Mouse (Mus musculus) hindbrain, embryonic 12.5 days (tissue): ENCODE measurements around the gene Fibp. TPM values are rescaled to one million over a fixed set of nuclear protein-coding genes. Genes with fewer than 3 reads are reported as not detected.

Source experiments
- ATAC-seq: fragments of 200-750 bp; cut with Nextera tagmentation; 2 replicates; pipeline ENCODE4 v1.8.0; 2017; ENCODE audit warnings: moderate TSS enrichment; ENCODE audit not compliant: low FRiP score
- H3K27ac ChIP-seq: fragments of 300-500 bp; sonication (generic); 2 replicates; pipeline ENCODE4 v1.5.1; 2016; ENCODE audit warnings: mild to moderate bottlenecking
- H3K27me3 ChIP-seq: fragments of 300-500 bp; sonication (generic); 2 replicates; pipeline ENCODE4 v1.6.1; 2016; ENCODE audit warnings: mild to moderate bottlenecking
- H3K36me3 ChIP-seq: fragments of 300-500 bp; sonication (generic); 2 replicates; pipeline ENCODE4 v1.6.1; 2016; ENCODE audit warnings: mild to moderate bottlenecking
- H3K4me1 ChIP-seq: fragments of 300-500 bp; sonication (generic); 2 replicates; pipeline ENCODE4 v1.6.1; 2016
- H3K4me2 ChIP-seq: fragments of 300-500 bp; sonication (generic); replicated peaks from 2 replicates; pipeline ENCODE4 v1.6.1; 2016; ENCODE audit warnings: mild to moderate bottlenecking
- H3K4me3 ChIP-seq: fragments of 300-500 bp; sonication (generic); 2 replicates; pipeline ENCODE4 v1.5.1; 2016; ENCODE audit warnings: mild to moderate bottlenecking
- H3K9ac ChIP-seq: fragments of 300-500 bp; sonication (generic); 2 replicates; pipeline ENCODE4 v1.6.1; 2016; ENCODE audit warnings: mild to moderate bottlenecking, moderate library complexity
- H3K9me3 ChIP-seq: fragments of 300-500 bp; sonication (generic); replicated peaks from 2 replicates; pipeline ENCODE4 v1.6.1; 2016; ENCODE audit warnings: mild to moderate bottlenecking
- WGBS: fragments of 180-500 bp; shearing (Covaris S2); methylation state at CpG from one replicate; pipeline ENCODE4 v1.1.7; 2016; 5-methylcytosine and 5-hydroxymethylcytosine counted together
- polyA plus RNA-seq: library from polyadenylated mRNA; unstranded; fragments of >200 nt; fragmentation: Nextera tagmentation; extraction: Ambion mirVana; gene quantifications from 2 replicates; pipeline ENCODE4 v1.2.1, GENCODE M21; 2016

The Fibp gene
- polyA plus RNA-seq, 1 experiment from 2014 or later, result 144 TPM

GRCm38 (mm10) chr19:5424092-5424781 is 36.2 kb upstream of the Fibp start:
- Histone ChIP-seq H3K4me2 (peak overlapping the region; percentile 88), H3K9ac (peak overlapping the region; percentile 86), H3K27ac (peak overlapping the region; percentile 94), H3K9me3 (no peaks in the 10 kb centered on the region), H3K4me3 (peak overlapping the region; percentile 77), H3K27me3 (no peaks in the 10 kb centered on the region), H3K4me1 (peaks cover 36% of the 10 kb centered on the region), H3K36me3 (peaks cover 46% of the 10 kb centered on the region)
- peak; percentile 62 for ATAC-seq
- WGBS, result 1% methylated on average over 34 of the region's 48 CpGs

DNA sequence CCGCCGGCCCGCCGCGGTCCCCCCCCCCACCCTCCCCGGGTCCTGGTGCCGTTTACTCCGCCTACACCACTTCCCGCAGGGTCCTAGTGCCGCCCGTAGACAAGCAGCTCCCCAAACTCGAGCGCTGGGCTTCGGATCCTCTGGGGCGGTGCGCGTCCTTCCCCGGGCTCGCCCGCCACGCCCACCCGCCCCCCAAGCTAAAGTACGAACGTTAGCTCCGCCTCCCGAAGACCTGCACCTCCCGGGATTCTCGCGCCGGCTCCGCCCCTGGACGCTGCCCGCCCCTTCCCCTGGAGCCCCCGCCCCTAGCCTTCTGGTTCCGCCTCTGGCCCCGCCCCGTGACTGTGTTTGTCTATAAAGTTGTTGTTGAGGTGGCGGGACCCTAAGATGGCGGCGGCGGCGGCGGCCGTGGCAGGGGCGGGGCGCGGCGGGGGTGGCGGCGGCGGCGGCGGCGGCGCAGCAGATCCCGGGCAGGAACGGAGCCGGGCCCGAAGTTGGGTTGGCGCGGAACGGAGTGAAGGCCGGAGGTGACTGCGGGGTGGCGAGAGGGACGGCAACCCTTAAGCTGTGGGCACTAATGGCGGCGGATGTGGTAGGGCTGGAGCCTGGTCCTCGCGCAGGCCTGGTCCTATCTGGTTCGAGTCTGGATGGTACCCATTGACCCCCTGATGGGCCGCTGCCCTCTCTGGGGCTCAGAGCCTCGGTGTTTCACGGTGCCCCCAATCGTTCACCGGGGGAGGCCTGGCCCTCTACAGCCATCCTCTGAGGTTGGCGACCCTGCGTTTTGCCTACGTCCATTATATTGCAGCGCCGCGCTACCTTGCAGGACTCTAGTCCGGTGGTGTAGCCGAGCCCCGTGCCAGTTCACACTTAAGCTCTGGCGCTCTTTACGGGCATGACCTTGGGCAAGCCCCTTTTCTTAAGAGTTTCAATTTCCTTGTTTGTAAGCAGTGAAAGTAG is 35.4 kb upstream of the Fibp start, which contains the start of the genes Drap1 and AI837181:
TSS of gene Drap1 (minus strand) at position 198 of the 960 bp plus-strand sequence.
TSS of gene AI837181 (plus strand) at position 363 of the 960 bp plus-strand sequence.
- Histone ChIP-seq H3K4me1 (peaks cover 36% of the 10 kb centered on the region), H3K27ac (peak within 1 kb of the TSS; percentile 94), H3K9me3 (no peaks in the 10 kb centered on the region), H3K9ac (peak within 1 kb of the TSS; percentile 90), H3K27me3 (no peaks in the 10 kb centered on the region), H3K4me3 (peak within 1 kb of the TSS; percentile 77), H3K36me3 (peaks cover 46% of the 10 kb centered on the region), H3K4me2 (peak within 1 kb of the TSS; percentile 88)
- WGBS, result under 1% methylated on average over 51 of the region's 87 CpGs
- ATAC-seq, result peak; percentile 90

DNA sequence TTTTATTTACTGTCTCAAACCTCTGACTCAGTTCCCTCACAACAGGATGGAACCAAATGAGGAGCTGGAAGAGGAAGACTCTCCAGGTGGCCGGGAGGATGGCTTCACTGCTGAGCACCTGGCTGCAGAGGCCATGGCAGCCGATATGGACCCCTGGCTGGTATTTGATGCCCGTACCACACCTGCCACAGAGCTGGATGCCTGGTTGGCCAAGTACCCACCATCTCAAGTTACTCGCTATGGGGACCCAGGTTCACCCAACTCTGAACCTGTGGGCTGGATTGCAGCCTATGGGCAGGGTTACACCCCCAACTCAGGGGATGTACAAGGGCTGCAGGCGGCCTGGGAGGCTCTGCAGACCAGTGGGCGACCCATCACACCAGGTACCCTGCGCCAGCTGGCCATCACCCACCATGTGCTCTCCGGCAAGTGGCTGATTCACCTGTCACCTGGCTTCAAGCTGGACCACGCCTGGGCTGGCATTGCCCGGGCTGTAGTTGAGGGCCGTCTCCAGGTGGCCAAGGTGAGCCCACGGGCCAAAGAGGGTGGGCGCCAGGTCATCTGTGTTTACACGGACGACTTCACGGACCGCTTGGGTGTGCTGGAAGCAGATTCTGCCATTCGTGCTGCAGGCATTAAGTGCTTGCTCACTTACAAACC is 34.4 kb upstream of the Fibp start:
- peak overlapping the region; percentile 77 for H3K4me3 ChIP-seq
- no peaks in the 10 kb centered on the region for H3K27me3 ChIP-seq
- H3K27ac ChIP-seq, result peak overlapping the region; percentile 94
- H3K4me2 ChIP-seq, result peak overlapping the region; percentile 81
- no peak for ATAC-seq
- no peaks in the 10 kb centered on the region for H3K9me3 ChIP-seq
- peaks cover 37% of the 10 kb centered on the region for H3K36me3 ChIP-seq
- 89% methylated on average over 18 of the region's 18 CpGs for WGBS
- H3K9ac ChIP-seq, result peak overlapping the region; percentile 90
- peaks cover 36% of the 10 kb centered on the region for H3K4me1 ChIP-seq

GRCm38 (mm10) chr19:5426640-5427290 is 33.6 kb upstream of the Fibp start:
- no peak overlapping the region for H3K27ac ChIP-seq

DNA sequence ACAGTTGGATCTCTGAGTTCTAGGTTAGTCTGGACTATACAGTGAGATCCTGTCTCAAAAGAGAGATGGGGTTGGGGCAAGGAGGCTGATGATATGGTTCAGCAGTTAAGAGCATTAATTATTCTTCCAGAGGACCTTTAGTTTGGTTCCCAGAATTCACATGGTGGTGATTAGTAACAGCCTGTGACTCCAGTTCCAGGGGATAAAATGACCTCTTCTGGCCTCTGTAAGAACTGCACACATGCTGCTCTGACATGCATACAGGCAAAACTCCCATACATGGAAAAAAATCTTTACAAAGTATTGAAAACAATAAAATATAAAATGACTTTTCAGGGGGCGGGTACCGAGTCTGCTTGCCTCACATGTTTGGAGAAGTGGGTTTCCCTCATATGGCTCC is 32.3 kb upstream of the Fibp start:
- H3K9me3 ChIP-seq, result no peaks in the 10 kb centered on the region
- peaks cover 32% of the 10 kb centered on the region for H3K4me1 ChIP-seq
- no peak overlapping the region for H3K27ac ChIP-seq
- no peak overlapping the region for H3K4me3 ChIP-seq
- no peak overlapping the region for H3K9ac ChIP-seq
- 89% methylated on average over 2 of the region's 2 CpGs for WGBS
- ATAC-seq, result no peak
- no peak overlapping the region for H3K4me2 ChIP-seq
- peaks cover 19% of the 10 kb centered on the region for H3K36me3 ChIP-seq
- H3K27me3 ChIP-seq, result no peaks in the 10 kb centered on the region

More at GRCm38 (mm10) chr19:5426640-5427290, 33.6 kb upstream of the Fibp start:
- Histone ChIP-seq H3K36me3 (peaks cover 30% of the 10 kb centered on the region), H3K9me3 (no peaks in the 10 kb centered on the region), H3K9ac (peak overlapping the region; percentile 90), H3K4me2 (peak overlapping the region; percentile 81), H3K4me1 (peaks cover 36% of the 10 kb centered on the region), H3K27me3 (no peaks in the 10 kb centered on the region), H3K4me3 (0 out of 2 replicates have a peak overlapping the region, but pooled peaks have one; percentile 77)
- 92% methylated on average over 13 of the region's 13 CpGs for WGBS
- no peak for ATAC-seq

DNA sequence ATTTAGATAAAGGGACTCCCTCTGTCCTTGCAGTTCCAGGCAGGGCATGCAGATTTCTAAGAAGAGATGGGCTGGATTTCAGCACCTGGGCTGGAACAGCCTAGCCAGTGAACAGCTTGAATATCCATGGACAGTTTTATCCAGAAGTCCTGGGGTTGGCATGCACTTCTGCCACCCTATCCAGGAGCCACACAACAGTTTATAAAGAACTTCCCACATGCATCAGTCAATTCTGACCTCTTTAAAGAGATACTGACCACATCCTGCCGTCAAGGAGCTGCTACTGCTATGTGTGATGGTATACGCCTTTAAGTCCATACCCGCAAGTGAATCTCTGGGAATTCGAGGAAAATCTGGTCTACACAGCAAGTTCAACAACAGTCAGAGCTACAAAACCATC is 31.2 kb upstream of the Fibp start:
- no peak overlapping the region for H3K9ac ChIP-seq
- peaks cover 33% of the 10 kb centered on the region for H3K4me1 ChIP-seq
- peaks cover 3% of the 10 kb centered on the region; the same call in 1 of the 2 replicates for H3K27me3 ChIP-seq
- no peaks in the 10 kb centered on the region for H3K9me3 ChIP-seq
- no peak for ATAC-seq
- 92% methylated on average over 4 of the region's 4 CpGs for WGBS
- no peak overlapping the region for H3K4me3 ChIP-seq
- H3K4me2 ChIP-seq, result no peak overlapping the region
- no peak overlapping the region for H3K27ac ChIP-seq
- H3K36me3 ChIP-seq, result peaks cover 19% of the 10 kb centered on the region

DNA sequence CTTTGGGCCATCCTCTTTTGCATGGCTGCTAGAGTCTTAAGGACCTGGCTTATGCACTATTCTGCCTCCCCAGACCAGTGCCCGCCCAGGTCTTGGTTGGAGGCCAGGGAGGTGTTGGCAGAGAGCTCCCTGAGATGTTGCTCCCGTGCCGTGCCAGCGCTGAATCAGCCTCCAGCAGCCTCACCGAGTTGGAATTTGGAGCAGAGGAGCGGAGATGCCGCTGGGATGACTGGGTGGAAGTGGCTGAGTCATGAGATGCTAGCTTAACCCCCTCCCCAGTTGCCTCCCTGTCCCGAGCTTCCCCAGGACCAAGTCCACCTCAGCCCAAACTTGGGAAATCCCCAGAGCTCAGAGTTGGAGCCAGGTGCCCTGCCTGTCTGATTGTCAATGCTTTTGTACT is 30.6 kb upstream of the Fibp start:
- H3K36me3 ChIP-seq, result peaks cover 19% of the 10 kb centered on the region
- peaks cover 34% of the 10 kb centered on the region for H3K4me1 ChIP-seq
- 71% methylated on average over 8 of the region's 8 CpGs for WGBS
- ATAC-seq, result no peak
- no peak overlapping the region for H3K27ac ChIP-seq
- H3K4me2 ChIP-seq, result no peak overlapping the region
- H3K9me3 ChIP-seq, result no peaks in the 10 kb centered on the region
- no peak overlapping the region for H3K9ac ChIP-seq
- H3K4me3 ChIP-seq, result no peak overlapping the region
- H3K27me3 ChIP-seq, result peaks cover 5% of the 10 kb centered on the region; the same call in 1 of the 2 replicates

GRCm38 (mm10) chr19:5430408-5430807 is 30.0 kb upstream of the Fibp start:
- WGBS, result 92% methylated on average over 1 of the region's 1 CpGs
- Histone ChIP-seq H3K9ac (no peak overlapping the region), H3K27me3 (peaks cover 5% of the 10 kb centered on the region; the same call in 1 of the 2 replicates), H3K4me2 (no peak overlapping the region), H3K9me3 (no peaks in the 10 kb centered on the region), H3K4me3 (no peak overlapping the region), H3K4me1 (peaks cover 34% of the 10 kb centered on the region), H3K27ac (no peak overlapping the region), H3K36me3 (peaks cover 19% of the 10 kb centered on the region)
- ATAC-seq, result no peak

DNA sequence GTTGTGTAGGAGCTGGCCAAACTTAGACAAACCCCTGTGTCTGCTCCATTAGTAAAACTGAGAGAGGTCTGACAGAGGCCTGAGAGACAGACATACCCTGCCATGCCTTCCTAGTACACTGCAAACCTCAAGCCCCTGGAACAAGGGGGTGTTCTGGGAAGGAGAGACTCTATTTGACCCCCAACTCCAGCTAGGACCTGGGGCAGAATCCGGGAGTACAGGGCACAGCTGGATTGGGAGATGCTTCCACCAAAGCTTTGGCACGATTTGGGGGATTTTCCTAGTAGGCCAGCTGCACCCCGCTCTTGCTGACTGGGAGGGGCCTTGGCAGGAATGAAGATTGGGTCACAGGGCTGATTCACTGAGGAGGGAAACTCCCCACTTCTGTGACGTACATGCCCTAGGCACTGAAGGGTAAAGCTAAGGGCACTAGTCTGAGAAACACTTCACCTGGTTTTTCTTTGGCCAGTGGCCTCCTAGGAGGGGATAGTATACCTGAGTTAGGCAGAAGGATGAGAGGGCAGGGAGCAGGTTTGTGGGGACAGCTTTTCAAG is 28.4 kb upstream of the Fibp start:
- 82% methylated on average over 4 of the region's 4 CpGs for WGBS
- Histone ChIP-seq H3K4me3 (no peak overlapping the region), H3K4me1 (peaks cover 20% of the 10 kb centered on the region), H3K9me3 (no peaks in the 10 kb centered on the region), H3K27me3 (peaks cover 5% of the 10 kb centered on the region; the same call in 1 of the 2 replicates), H3K9ac (no peak overlapping the region), H3K27ac (no peak overlapping the region), H3K4me2 (no peak overlapping the region), H3K36me3 (peaks cover 7% of the 10 kb centered on the region)
- ATAC-seq, result no peak

- Histone ChIP-seq H3K27me3 (peaks cover 5% of the 10 kb centered on the region; the same call in 1 of the 2 replicates), H3K4me2 (peak overlapping the region; percentile 49), H3K36me3 (0 out of 2 replicates have a peak, but pooled peaks cover 4% of the 10 kb centered on the region), H3K27ac (peak overlapping the region; percentile 45; the same call in 1 of the 2 replicates), H3K9ac (peak overlapping the region; percentile 49; the same call in 1 of the 2 replicates), H3K4me3 (peak overlapping the region; percentile 15; the same call in 1 of the 2 replicates), H3K4me1 (peaks cover 17% of the 10 kb centered on the region), H3K9me3 (no peaks in the 10 kb centered on the region)
- no peak; the same call in 1 of the 2 replicates for ATAC-seq
- 12% methylated on average over 16 of the region's 16 CpGs for WGBS
These were observed 27.2 kb upstream of the Fibp start for GRCm38 (mm10) chr19:5432992-5433852.
